Mouse (Mus musculus): Measurements from ENCODE around the gene Wdr45.

DNA sequence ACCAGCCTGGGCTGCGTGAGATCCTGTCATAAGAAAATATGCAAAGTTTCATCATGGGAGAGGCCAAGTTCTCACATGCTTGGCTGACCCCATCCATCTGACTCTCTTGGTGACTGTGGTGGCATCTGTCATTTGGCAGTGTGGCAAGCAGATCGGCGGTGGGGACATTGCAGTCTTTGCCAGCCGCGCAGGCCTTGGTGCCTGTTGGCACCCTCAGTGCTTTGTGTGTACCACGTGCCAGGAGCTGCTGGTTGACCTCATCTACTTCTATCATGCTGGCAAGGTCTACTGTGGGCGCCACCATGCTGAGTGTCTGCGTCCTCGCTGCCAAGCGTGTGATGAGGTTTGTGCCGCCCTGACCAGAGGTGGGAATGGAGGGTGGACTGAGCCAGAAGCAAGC, 49.3 kb upstream of the Wdr45 start:
- TF ChIP-seq CTCF (conservative IDR thresholded peaks at IDR 0.05; ENCODE audit: low read length) (no peak), POU5F1 (IDR thresholded peaks at IDR 0.05; ENCODE audit: borderline replicate concordance, low read length) (no peak)
